Mouse (Mus musculus): ENCODE measurements around the gene Tenm4. TPM values are rescaled to one million over a fixed set of nuclear protein-coding genes. Genes with fewer than 3 reads are reported as not detected.

Gene Tenm4
- polyA plus RNA-seq, 1 experiment from 2014 or later, result 38.0 TPM

DNA sequence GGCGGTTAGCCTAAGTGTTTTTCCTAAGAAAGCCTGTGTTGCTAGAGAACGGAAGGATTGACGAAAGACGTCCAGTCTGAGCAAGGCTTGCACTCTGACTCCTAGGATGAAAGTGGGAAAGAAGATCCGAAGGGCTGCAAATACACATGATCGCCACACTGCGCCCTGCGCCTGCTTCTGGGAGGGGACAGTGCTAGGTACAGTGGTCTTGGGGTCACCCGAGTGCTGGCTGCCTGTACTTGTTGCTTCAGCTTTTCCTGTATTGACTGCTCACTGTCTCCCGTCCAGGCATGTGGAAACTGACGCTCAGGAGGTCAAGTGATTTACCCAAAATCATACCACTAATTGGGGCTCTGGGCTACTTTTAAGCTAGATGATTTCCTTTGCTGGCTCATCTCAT is 107.3 kb downstream of the Tenm4 start:
- Histone ChIP-seq H3K4me1 (ENCODE audit: control insufficient read depth, insufficient read depth, low read length) (peaks cover 14% of the 10 kb centered on the region), H3K9me3 (ENCODE audit: control insufficient read depth, low read length) (no peaks in the 10 kb centered on the region), H3K9ac (replicated peaks; ENCODE audit: low read length) (no peak overlapping the region), H3K4me3 (replicated peaks; ENCODE audit: low read depth, low read length) (no peak overlapping the region), H3K27ac (replicated peaks; ENCODE audit: low read depth, low read length) (no peak overlapping the region), H3K4me2 (ENCODE audit: low read length) (no peak overlapping the region), H3K36me3 (ENCODE audit: control insufficient read depth, insufficient read depth, low read length) (no peaks in the 10 kb centered on the region), H3K27me3 (ENCODE audit: control insufficient read depth, insufficient read depth, low read length) (no peaks in the 10 kb centered on the region)
- ATAC-seq (ENCODE audit: low FRiP score, low TSS enrichment), result no peak
- no peak for DNase-seq
- WGBS, result 71% methylated on average over 11 of the region's 11 CpGs

DNA sequence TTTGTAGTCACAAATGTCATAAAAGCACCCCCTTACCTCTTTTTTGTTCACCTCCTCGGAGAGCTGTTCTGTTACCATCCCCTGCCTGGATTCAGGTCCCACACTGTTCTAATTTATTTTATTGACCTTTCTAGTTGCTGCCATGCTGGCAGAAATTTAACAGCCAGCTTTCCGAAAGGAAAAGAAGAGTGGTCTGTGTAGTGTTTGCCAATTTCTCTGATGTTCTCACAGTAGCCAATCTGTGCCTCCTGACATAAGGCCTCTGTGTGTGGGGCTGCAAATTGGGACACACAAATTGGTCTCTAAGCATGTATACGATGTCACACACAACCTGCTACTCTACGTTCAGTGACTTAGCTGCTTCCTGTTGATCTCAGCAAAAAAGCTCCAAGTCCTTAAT is 109.7 kb downstream of the Tenm4 start:
- H3K27ac ChIP-seq (replicated peaks; ENCODE audit: low read depth, low read length), result no peak overlapping the region
- ATAC-seq (ENCODE audit: low FRiP score, low TSS enrichment) (no peak), DNase-seq (no peak)
- H3K27me3 ChIP-seq (ENCODE audit: control insufficient read depth, insufficient read depth, low read length), result no peaks in the 10 kb centered on the region
- H3K9me3 ChIP-seq (ENCODE audit: control insufficient read depth, low read length), result no peaks in the 10 kb centered on the region
- no peaks in the 10 kb centered on the region for H3K36me3 ChIP-seq (ENCODE audit: control insufficient read depth, insufficient read depth, low read length)
- H3K9ac ChIP-seq (replicated peaks; ENCODE audit: low read length), result no peak overlapping the region
- WGBS, result 82% methylated on average over 4 of the region's 4 CpGs
- H3K4me2 ChIP-seq (ENCODE audit: low read length), result no peak overlapping the region
- H3K4me1 ChIP-seq (ENCODE audit: control insufficient read depth, insufficient read depth, low read length), result peaks cover 14% of the 10 kb centered on the region
- H3K4me3 ChIP-seq (replicated peaks; ENCODE audit: low read depth, low read length), result no peak overlapping the region

DNA sequence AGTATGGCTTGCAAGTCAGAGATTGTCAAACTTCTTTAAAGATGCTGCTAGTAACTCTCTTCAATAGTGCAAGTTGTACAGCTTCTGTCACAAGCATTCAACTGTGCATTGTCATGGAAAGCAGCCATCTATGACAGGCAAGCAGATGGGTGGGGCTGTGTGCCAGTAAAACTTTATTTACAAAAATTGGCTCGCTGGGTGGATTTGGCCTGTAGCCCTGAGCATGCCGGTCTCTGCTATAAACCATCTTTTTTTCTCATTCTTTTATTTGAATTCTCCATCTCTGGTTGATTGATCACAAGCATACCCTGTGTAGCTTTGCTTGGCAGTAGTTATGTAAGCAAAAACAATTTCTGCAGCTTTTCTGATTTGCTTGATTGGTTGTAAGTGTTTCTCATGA is 119.5 kb downstream of the Tenm4 start:
- Histone ChIP-seq H3K27me3 (ENCODE audit: control insufficient read depth, insufficient read depth, low read length) (no peaks in the 10 kb centered on the region), H3K9me3 (ENCODE audit: control insufficient read depth, low read length) (no peaks in the 10 kb centered on the region), H3K4me1 (ENCODE audit: control insufficient read depth, insufficient read depth, low read length) (no peaks in the 10 kb centered on the region), H3K9ac (replicated peaks; ENCODE audit: low read length) (no peak overlapping the region), H3K4me2 (ENCODE audit: low read length) (no peak overlapping the region), H3K36me3 (ENCODE audit: control insufficient read depth, insufficient read depth, low read length) (no peaks in the 10 kb centered on the region), H3K27ac (replicated peaks; ENCODE audit: low read depth, low read length) (no peak overlapping the region), H3K4me3 (replicated peaks; ENCODE audit: low read depth, low read length) (no peak overlapping the region)
- 46% methylated on average over 2 of the region's 2 CpGs for WGBS
- peak; percentile 35 for DNase-seq
- ATAC-seq (ENCODE audit: low FRiP score, low TSS enrichment), result peak; percentile 50; the same call in 1 of the 2 replicates

DNA sequence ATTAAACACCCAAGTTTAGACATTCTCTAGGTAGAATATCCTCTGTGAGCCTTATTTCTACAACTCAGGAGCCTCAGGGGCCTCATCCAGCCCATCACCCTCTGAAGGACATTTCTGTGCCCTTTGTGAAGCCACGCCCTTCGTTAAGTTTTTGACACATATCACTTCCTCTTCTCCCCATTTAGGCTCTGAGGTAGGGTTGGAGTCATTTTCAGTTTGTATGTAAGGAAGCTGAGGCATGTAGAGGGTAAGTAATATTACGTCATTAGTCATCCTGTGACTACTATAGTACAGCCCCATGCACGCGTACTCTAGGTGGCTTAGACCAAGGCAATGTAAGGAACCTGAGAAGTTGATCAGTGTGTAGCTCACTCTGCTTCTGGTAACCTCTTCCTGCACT is 124.9 kb downstream of the Tenm4 start:
- no peak for DNase-seq
- 98% methylated on average over 5 of the region's 5 CpGs for WGBS
- H3K27ac ChIP-seq (replicated peaks; ENCODE audit: low read depth, low read length), result no peak overlapping the region

DNA sequence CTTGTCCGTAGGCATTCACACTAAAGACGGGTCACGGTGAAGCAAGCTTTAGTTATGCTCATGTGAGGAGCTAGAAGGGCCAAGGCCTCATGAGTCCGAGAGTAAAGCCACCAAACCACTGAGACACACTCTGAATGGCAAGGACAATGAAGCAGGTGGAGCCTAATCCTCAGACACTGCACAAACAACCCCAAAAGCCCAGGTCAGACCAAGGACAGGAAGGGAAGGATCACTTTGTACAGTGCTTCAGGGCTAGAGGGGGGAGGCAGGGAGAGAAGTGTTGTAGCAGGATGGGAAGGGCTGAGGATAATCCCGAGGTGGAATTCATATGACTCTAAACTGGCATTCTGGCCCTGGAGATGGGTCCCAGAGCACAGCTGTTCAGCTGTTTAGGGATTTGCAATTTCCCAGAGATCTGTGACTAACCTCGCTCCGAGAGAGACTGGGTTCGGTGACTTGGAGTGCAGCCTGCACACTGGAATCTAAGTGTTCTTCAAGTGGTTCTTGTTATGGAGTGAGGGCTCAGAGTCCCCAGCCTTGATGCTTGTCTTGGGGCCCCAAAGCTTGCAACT is 129.9 kb downstream of the Tenm4 start:
- ATAC-seq (ENCODE audit: low FRiP score, low TSS enrichment) (no peak), DNase-seq (no peak)
- Histone ChIP-seq H3K27ac (replicated peaks; ENCODE audit: low read depth, low read length) (no peak overlapping the region), H3K4me1 (ENCODE audit: control insufficient read depth, insufficient read depth, low read length) (peaks cover 11% of the 10 kb centered on the region; the same call in 1 of the 2 replicates), H3K9me3 (ENCODE audit: control insufficient read depth, low read length) (no peaks in the 10 kb centered on the region), H3K36me3 (ENCODE audit: control insufficient read depth, insufficient read depth, low read length) (no peaks in the 10 kb centered on the region), H3K4me3 (replicated peaks; ENCODE audit: low read depth, low read length) (no peak overlapping the region), H3K9ac (replicated peaks; ENCODE audit: low read length) (no peak overlapping the region), H3K27me3 (ENCODE audit: control insufficient read depth, insufficient read depth, low read length) (no peaks in the 10 kb centered on the region), H3K4me2 (ENCODE audit: low read length) (no peak overlapping the region)
- 71% methylated on average over 8 of the region's 8 CpGs for WGBS

More for the DNA sequence above, 124.9 kb downstream of the Tenm4 start:
- Histone ChIP-seq H3K27me3 (ENCODE audit: control insufficient read depth, insufficient read depth, low read length) (no peaks in the 10 kb centered on the region), H3K4me3 (replicated peaks; ENCODE audit: low read depth, low read length) (no peak overlapping the region), H3K4me1 (ENCODE audit: control insufficient read depth, insufficient read depth, low read length) (0 out of 2 replicates have a peak, but pooled peaks cover 5% of the 10 kb centered on the region), H3K36me3 (ENCODE audit: control insufficient read depth, insufficient read depth, low read length) (no peaks in the 10 kb centered on the region), H3K9me3 (ENCODE audit: control insufficient read depth, low read length) (no peaks in the 10 kb centered on the region), H3K9ac (replicated peaks; ENCODE audit: low read length) (no peak overlapping the region), H3K4me2 (ENCODE audit: low read length) (no peak overlapping the region)
- ATAC-seq (ENCODE audit: low FRiP score, low TSS enrichment), result no peak

DNA sequence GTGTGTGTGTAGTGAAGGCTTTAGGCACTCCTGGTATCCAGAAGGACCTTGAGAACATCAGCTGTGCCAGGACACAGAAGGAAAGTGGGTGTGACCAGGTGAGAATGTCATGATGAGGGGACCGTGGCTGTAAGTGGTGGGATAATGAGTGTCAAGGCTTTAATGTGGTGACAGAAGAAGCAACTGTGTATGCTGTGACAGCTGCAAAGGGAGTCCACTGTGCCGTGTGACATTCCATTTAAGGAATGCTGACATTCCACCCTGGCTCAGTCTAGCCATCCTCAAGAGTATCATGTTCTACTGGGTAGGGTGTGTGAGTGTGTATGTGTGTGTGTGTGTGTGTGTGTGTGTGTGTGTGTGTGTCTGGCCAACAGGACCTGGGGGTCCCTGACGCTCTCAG is 130.8 kb downstream of the Tenm4 start:
- ATAC-seq (ENCODE audit: low FRiP score, low TSS enrichment), result no peak; the same call in 1 of the 2 replicates
- Histone ChIP-seq H3K4me1 (ENCODE audit: control insufficient read depth, insufficient read depth, low read length) (peaks cover 11% of the 10 kb centered on the region; the same call in 1 of the 2 replicates), H3K36me3 (ENCODE audit: control insufficient read depth, insufficient read depth, low read length) (no peaks in the 10 kb centered on the region), H3K4me3 (replicated peaks; ENCODE audit: low read depth, low read length) (no peak overlapping the region), H3K9ac (replicated peaks; ENCODE audit: low read length) (no peak overlapping the region), H3K27ac (replicated peaks; ENCODE audit: low read depth, low read length) (no peak overlapping the region), H3K9me3 (ENCODE audit: control insufficient read depth, low read length) (no peaks in the 10 kb centered on the region), H3K27me3 (ENCODE audit: control insufficient read depth, insufficient read depth, low read length) (no peaks in the 10 kb centered on the region), H3K4me2 (ENCODE audit: low read length) (no peak overlapping the region)
- DNase-seq, result no peak
- 64% methylated on average over 3 of the region's 3 CpGs for WGBS

DNA sequence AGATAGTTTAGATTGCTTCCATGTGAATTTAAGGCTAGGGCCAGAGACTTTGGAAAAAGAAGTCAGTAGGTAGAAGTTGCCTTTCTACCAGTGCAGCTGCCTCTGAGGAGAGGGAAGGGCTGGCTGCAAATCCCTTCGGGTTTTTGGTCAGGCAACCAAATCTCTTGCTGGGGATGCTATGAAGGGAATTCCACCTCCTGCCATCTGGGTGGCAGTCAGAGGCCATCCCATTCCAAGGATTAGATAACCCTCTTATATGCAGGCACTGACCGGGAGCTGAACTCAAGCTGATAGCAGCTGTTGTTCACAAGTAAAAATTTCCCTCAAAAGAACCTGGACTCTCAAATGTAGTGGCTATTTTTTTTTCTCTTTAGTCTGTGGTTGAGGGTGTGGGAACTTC is 132.9 kb downstream of the Tenm4 start:
- no peak overlapping the region for H3K9ac ChIP-seq (replicated peaks; ENCODE audit: low read length)
- no peaks in the 10 kb centered on the region for H3K27me3 ChIP-seq (ENCODE audit: control insufficient read depth, insufficient read depth, low read length)
- no peaks in the 10 kb centered on the region for H3K9me3 ChIP-seq (ENCODE audit: control insufficient read depth, low read length)
- 33% methylated on average over 2 of the region's 2 CpGs for WGBS
- no peak overlapping the region for H3K4me2 ChIP-seq (ENCODE audit: low read length)
- no peak overlapping the region for H3K4me3 ChIP-seq (replicated peaks; ENCODE audit: low read depth, low read length)
- peaks cover 7% of the 10 kb centered on the region; the same call in 1 of the 2 replicates for H3K4me1 ChIP-seq (ENCODE audit: control insufficient read depth, insufficient read depth, low read length)
- ATAC-seq (ENCODE audit: low FRiP score, low TSS enrichment) (no peak), DNase-seq (no peak)
- no peak overlapping the region for H3K27ac ChIP-seq (replicated peaks; ENCODE audit: low read depth, low read length)
- no peaks in the 10 kb centered on the region for H3K36me3 ChIP-seq (ENCODE audit: control insufficient read depth, insufficient read depth, low read length)

DNA sequence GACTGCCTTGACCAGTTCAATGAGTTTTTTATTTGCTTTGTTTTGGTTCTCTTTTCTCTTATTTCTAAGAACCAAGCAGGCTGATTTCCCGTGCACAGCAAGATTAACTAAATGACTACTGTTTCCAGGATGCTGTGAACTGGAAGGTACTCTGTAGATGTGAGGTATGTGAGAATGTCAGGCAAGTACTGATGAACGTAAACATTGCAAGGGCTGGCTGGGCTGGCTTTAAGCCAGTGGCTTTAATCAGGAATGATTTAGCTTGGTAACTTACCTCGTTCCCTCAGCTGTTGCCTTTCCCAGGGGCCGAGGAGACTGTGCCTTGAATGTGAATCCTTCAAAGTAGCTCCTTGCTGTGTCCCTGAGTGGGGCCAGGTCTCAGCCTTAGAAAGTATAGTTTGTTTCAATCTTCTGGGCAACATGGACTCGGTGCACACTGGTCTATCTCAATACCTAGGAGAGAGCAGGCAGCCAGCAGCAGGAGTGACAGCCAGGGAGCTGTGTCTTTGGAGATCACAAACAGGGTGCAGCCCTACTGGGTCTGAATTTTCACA is 134.4 kb downstream of the Tenm4 start:
- Histone ChIP-seq H3K9me3 (ENCODE audit: control insufficient read depth, low read length) (no peaks in the 10 kb centered on the region), H3K27me3 (ENCODE audit: control insufficient read depth, insufficient read depth, low read length) (no peaks in the 10 kb centered on the region), H3K4me1 (ENCODE audit: control insufficient read depth, insufficient read depth, low read length) (peaks cover 7% of the 10 kb centered on the region; the same call in 1 of the 2 replicates), H3K4me2 (ENCODE audit: low read length) (no peak overlapping the region), H3K4me3 (replicated peaks; ENCODE audit: low read depth, low read length) (no peak overlapping the region), H3K9ac (replicated peaks; ENCODE audit: low read length) (no peak overlapping the region), H3K27ac (replicated peaks; ENCODE audit: low read depth, low read length) (no peak overlapping the region), H3K36me3 (ENCODE audit: control insufficient read depth, insufficient read depth, low read length) (no peaks in the 10 kb centered on the region)
- WGBS, result 61% methylated on average over 5 of the region's 5 CpGs
- no peak for DNase-seq
- ATAC-seq (ENCODE audit: low FRiP score, low TSS enrichment), result no peak

DNA sequence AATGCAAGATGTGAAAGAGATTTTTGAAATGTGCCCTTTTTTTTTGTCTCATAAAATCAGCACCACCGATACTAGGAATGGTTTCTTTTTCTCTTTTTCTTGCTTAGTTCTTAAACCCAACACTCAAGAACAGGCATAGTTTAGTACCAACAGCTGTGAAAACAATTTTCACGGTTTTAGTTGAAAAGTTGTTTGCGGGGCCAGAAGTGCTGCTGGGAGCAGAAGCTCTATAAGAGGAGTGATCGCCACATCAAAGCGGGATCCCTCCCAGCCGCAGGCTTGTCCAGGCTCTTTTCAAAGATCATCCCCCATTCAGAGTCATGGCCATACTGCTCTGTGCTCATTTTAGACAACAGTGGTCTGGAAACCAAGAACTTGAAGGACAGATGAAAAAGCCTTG is 137.1 kb downstream of the Tenm4 start:
- DNase-seq (peak; percentile 23), ATAC-seq (ENCODE audit: low FRiP score, low TSS enrichment) (no peak)
- 33% methylated on average over 6 of the region's 6 CpGs for WGBS
- Histone ChIP-seq H3K4me3 (replicated peaks; ENCODE audit: low read depth, low read length) (no peak overlapping the region), H3K9ac (replicated peaks; ENCODE audit: low read length) (no peak overlapping the region), H3K9me3 (ENCODE audit: control insufficient read depth, low read length) (no peaks in the 10 kb centered on the region), H3K36me3 (ENCODE audit: control insufficient read depth, insufficient read depth, low read length) (no peaks in the 10 kb centered on the region), H3K27me3 (ENCODE audit: control insufficient read depth, insufficient read depth, low read length) (no peaks in the 10 kb centered on the region), H3K4me2 (ENCODE audit: low read length) (no peak overlapping the region), H3K27ac (replicated peaks; ENCODE audit: low read depth, low read length) (no peak overlapping the region), H3K4me1 (ENCODE audit: control insufficient read depth, insufficient read depth, low read length) (peaks cover 7% of the 10 kb centered on the region; the same call in 1 of the 2 replicates)
